Mouse (Mus musculus): ENCODE results near the gene Pex5l. TPM values are rescaled to one million over a fixed set of nuclear protein-coding genes. Genes with fewer than 3 reads are reported as not detected.

Gene Pex5l
- polyA plus RNA-seq, 1 experiment from 2014 or later = 1.3 TPM

GRCm38 (mm10) chr3:33089470-33089869, 53.6 kb downstream of the Pex5l start:
- Histone ChIP-seq H3K9me3 (no peaks in the 10 kb centered on the region), H3K4me3 (no peak overlapping the region), H3K27me3 (no peaks in the 10 kb centered on the region; the same call in 1 of the 2 replicates), H3K36me3 (no peaks in the 10 kb centered on the region), H3K4me2 (replicated peaks) (peak overlapping the region; percentile 40; the same call in 1 of the 2 replicates), H3K27ac (replicated peaks) (no peak overlapping the region), H3K4me1 (peaks cover 15% of the 10 kb centered on the region), H3K9ac (replicated peaks) (no peak overlapping the region)
- 47% methylated on average over 2 of the region's 2 CpGs for WGBS
- ATAC-seq (ENCODE audit: low FRiP score, low read depth) = no peak

- H3K4me1 ChIP-seq = peaks cover 11% of the 10 kb centered on the region
- no peaks in the 10 kb centered on the region for H3K9me3 ChIP-seq
- no peaks in the 10 kb centered on the region; the same call in 1 of the 2 replicates for H3K27me3 ChIP-seq
- no peak overlapping the region for H3K4me3 ChIP-seq
- WGBS = 84% methylated on average over 4 of the region's 4 CpGs
- no peak overlapping the region for H3K9ac ChIP-seq (replicated peaks)
- no peak overlapping the region for H3K27ac ChIP-seq (replicated peaks)
- no peak for ATAC-seq (ENCODE audit: low FRiP score, low read depth)
- no peaks in the 10 kb centered on the region for H3K36me3 ChIP-seq
- H3K4me2 ChIP-seq (replicated peaks) = no peak overlapping the region
These were observed 54.8 kb downstream of the Pex5l start for GRCm38 (mm10) chr3:33088276-33088675.

DNA sequence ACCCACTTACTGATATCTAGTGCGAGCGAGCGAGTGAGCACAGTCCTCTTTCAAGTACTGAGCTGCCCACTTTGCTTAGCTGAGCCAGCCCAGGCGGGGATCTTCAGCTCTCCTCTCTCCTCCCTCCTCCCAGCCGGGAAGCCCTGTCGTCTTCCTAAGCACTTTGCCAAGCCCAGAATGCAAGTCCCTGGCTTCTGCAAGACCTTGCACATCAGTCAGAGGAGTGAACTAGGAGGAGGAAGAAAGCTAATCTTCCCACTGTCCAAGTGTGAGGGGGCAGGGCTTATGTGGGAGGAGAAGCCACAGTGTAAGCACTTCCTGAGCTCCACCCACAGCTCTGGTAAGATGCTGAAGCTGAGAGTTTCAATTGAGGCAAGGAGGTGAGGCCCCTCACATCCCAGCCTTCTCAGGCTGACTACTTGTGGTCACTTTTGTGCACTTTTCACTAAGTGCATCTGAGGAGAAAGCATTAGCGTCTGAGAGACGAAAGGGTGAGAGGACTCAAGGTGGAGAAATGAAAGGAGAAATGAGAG, 60.2 kb downstream of the Pex5l start:
- Histone ChIP-seq H3K9ac (replicated peaks) (no peak overlapping the region), H3K9me3 (no peaks in the 10 kb centered on the region), H3K4me2 (replicated peaks) (no peak overlapping the region; the same call in 1 of the 2 replicates), H3K27me3 (no peaks in the 10 kb centered on the region), H3K4me3 (no peak overlapping the region), H3K27ac (replicated peaks) (no peak overlapping the region), H3K36me3 (no peaks in the 10 kb centered on the region), H3K4me1 (peaks cover 6% of the 10 kb centered on the region)
- WGBS = 24% methylated on average over 8 of the region's 8 CpGs
- ATAC-seq (ENCODE audit: low FRiP score, low read depth) = no peak

DNA sequence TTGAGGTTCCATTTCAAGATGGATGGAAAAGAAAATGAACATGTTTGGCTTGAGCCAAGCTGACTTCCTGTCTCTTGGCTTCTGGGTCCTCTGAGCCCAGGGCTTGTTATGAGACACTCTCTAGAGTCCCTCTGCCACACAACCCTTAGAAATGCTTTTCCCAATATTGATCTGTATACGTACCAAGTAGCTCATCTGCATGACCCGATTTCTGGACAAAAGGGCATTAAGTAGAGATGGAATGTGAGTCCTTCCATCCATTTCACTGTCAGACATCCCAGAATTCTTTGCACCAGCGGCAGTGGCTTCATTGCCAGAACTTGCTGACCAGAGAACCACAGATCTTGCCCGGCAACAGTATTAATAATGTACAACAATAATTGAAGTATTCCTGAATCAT, 61.3 kb downstream of the Pex5l start:
- H3K9me3 ChIP-seq = no peaks in the 10 kb centered on the region
- ATAC-seq (ENCODE audit: low FRiP score, low read depth) = no peak
- peaks cover 6% of the 10 kb centered on the region for H3K4me1 ChIP-seq
- no peak overlapping the region for H3K4me3 ChIP-seq
- H3K27ac ChIP-seq (replicated peaks) = no peak overlapping the region
- no peaks in the 10 kb centered on the region for H3K27me3 ChIP-seq
- no peak overlapping the region for H3K9ac ChIP-seq (replicated peaks)
- no peaks in the 10 kb centered on the region for H3K36me3 ChIP-seq
- WGBS = 79% methylated on average over 4 of the region's 4 CpGs
- no peak overlapping the region for H3K4me2 ChIP-seq (replicated peaks)

GRCm38 (mm10) chr3:33079658-33080057, 63.4 kb downstream of the Pex5l start:
- H3K9me3 ChIP-seq = no peaks in the 10 kb centered on the region
- no peak overlapping the region for H3K4me3 ChIP-seq
- no peak overlapping the region for H3K27ac ChIP-seq (replicated peaks)
- WGBS = 95% methylated on average over 1 of the region's 1 CpGs
- H3K36me3 ChIP-seq = no peaks in the 10 kb centered on the region
- H3K9ac ChIP-seq (replicated peaks) = no peak overlapping the region
- no peak for ATAC-seq (ENCODE audit: low FRiP score, low read depth)
- H3K4me1 ChIP-seq = peaks cover 6% of the 10 kb centered on the region
- no peaks in the 10 kb centered on the region for H3K27me3 ChIP-seq
- no peak overlapping the region for H3K4me2 ChIP-seq (replicated peaks)

DNA sequence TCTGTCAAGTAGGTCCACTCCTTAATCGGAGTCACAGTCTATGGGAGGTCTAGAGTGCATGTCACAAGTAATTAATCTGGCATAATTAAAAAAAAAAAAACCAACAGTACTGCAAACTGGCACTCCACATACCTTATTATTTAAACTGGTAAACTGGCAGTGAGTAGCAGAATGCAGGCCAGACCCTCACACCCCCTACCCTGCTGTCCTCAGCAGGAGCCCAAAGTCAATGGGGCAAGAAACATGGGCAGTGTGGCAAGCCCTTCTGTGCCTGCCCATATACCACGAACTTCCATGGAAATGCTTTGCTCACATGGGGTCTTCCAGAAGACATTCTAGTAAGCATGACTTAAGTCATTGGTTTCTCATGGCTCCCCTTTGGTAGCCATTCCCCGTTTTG, 63.9 kb downstream of the Pex5l start:
- no peak overlapping the region for H3K9ac ChIP-seq (replicated peaks)
- ATAC-seq (ENCODE audit: low FRiP score, low read depth) = no peak
- no peaks in the 10 kb centered on the region for H3K36me3 ChIP-seq
- no peak overlapping the region for H3K4me2 ChIP-seq (replicated peaks)
- H3K27me3 ChIP-seq = no peaks in the 10 kb centered on the region
- H3K4me1 ChIP-seq = peaks cover 6% of the 10 kb centered on the region
- no peaks in the 10 kb centered on the region for H3K9me3 ChIP-seq
- no peak overlapping the region for H3K27ac ChIP-seq (replicated peaks)
- no peak overlapping the region for H3K4me3 ChIP-seq
- WGBS = 80% methylated on average over 3 of the region's 3 CpGs

- H3K36me3 ChIP-seq = no peaks in the 10 kb centered on the region
- H3K4me2 ChIP-seq (replicated peaks) = no peak overlapping the region
- H3K27me3 ChIP-seq = no peaks in the 10 kb centered on the region
- H3K4me1 ChIP-seq = no peaks in the 10 kb centered on the region
- no peak overlapping the region for H3K9ac ChIP-seq (replicated peaks)
- H3K9me3 ChIP-seq = no peaks in the 10 kb centered on the region
- 59% methylated on average over 2 of the region's 2 CpGs for WGBS
- no peak overlapping the region for H3K4me3 ChIP-seq
- no peak overlapping the region for H3K27ac ChIP-seq (replicated peaks)
- ATAC-seq (ENCODE audit: low FRiP score, low read depth) = no peak
These were observed 67.4 kb downstream of the Pex5l start for GRCm38 (mm10) chr3:33075696-33076095.

DNA sequence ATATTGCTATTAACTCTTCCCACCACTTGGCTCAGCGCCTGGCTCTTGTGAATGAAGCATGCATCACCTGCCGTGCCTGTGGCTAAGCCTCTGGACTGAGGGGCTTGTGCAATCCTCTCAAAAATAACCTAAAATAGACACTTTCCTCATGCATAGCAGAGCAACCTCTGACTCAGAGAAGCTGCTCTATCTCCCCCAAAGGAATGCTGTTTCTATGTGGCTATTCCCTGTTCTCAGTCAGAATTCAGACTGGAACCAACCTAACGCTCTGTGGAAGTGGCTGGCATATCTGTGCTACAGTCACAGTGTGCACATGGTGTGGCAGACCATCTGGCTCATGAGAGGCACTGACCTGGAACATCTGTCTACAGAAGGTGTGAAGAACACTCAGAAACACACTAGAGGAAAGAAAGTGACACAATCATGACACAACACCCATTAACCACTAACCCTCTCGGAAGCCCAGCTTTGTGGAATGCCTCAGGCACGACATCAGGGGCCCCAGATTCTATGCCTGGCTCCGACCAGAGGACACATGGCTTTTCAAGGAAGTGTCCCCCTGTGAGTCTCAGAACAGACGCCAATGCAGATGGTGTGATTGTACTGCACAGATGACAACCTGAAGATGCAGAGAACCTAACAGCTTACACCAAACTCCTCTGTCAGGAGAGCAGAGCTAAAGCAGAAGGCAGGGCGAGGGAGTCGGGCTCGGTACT, 68.6 kb downstream of the Pex5l start:
- no peaks in the 10 kb centered on the region for H3K27me3 ChIP-seq
- ATAC-seq (ENCODE audit: low FRiP score, low read depth) = no peak
- 76% methylated on average over 10 of the region's 10 CpGs for WGBS
- H3K36me3 ChIP-seq = no peaks in the 10 kb centered on the region
- no peak overlapping the region for H3K27ac ChIP-seq (replicated peaks)
- no peak overlapping the region for H3K4me2 ChIP-seq (replicated peaks)
- H3K4me3 ChIP-seq = no peak overlapping the region
- no peaks in the 10 kb centered on the region for H3K4me1 ChIP-seq
- H3K9me3 ChIP-seq = no peaks in the 10 kb centered on the region
- H3K9ac ChIP-seq (replicated peaks) = no peak overlapping the region

DNA sequence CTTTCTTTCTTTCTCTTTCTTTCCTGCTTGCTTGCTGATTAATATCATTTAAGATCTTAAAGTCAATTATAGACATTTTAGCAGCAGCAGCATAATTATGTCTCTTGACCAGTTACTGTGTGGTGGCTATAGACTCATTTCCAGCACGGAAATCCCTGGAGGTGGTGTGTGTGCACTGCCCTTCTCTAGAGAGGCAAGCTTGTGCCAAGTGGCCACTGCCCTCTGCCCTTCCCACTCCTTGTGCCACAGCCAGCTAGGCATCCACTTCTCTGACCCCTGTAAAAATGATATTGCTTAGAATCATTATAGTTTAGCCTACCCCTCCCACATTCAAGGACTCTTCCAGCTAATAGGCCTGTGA, 69.2 kb downstream of the Pex5l start:
- Histone ChIP-seq H3K9me3 (no peaks in the 10 kb centered on the region), H3K27ac (replicated peaks) (no peak overlapping the region), H3K27me3 (no peaks in the 10 kb centered on the region), H3K4me3 (no peak overlapping the region), H3K9ac (replicated peaks) (no peak overlapping the region), H3K4me2 (replicated peaks) (no peak overlapping the region), H3K36me3 (no peaks in the 10 kb centered on the region), H3K4me1 (no peaks in the 10 kb centered on the region)
- ATAC-seq (ENCODE audit: low FRiP score, low read depth) = peak; percentile 27; the same call in 1 of the 2 replicates
- WGBS = 71% methylated on average over 1 of the region's 1 CpGs

GRCm38 (mm10) chr3:33070771-33071170, 72.3 kb downstream of the Pex5l start:
- H3K9ac ChIP-seq (replicated peaks) = no peak overlapping the region
- no peak for ATAC-seq (ENCODE audit: low FRiP score, low read depth)
- H3K27ac ChIP-seq (replicated peaks) = no peak overlapping the region
- no peak overlapping the region for H3K4me3 ChIP-seq
- 86% methylated on average over 6 of the region's 6 CpGs for WGBS
- no peak overlapping the region for H3K4me2 ChIP-seq (replicated peaks)
- H3K4me1 ChIP-seq = no peaks in the 10 kb centered on the region; the same call in 1 of the 2 replicates
- H3K36me3 ChIP-seq = no peaks in the 10 kb centered on the region
- H3K27me3 ChIP-seq = no peaks in the 10 kb centered on the region
- no peaks in the 10 kb centered on the region for H3K9me3 ChIP-seq

DNA sequence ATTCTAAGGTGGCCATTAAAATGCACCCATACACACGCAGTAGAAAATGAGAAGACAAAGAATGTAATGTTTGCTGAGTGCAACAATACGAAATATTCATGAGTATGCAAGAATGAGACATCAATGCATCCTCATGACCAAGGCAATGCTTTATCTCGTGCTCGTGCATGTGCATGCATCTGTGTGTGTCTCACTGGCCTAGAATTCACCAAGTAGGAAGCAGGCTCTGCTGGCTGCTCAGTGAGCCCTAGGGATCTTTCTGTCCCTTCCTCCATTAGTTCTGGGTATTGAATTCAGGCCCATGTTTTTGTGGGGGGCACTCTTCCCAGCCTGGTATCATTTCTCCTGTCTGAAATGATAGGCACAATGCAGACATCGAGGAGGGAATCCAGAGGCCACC, 74.9 kb downstream of the Pex5l start:
- H3K4me1 ChIP-seq = peaks cover 12% of the 10 kb centered on the region
- no peaks in the 10 kb centered on the region for H3K9me3 ChIP-seq
- H3K4me2 ChIP-seq (replicated peaks) = no peak overlapping the region
- no peak overlapping the region for H3K4me3 ChIP-seq
- no peak for ATAC-seq (ENCODE audit: low FRiP score, low read depth)
- no peak overlapping the region for H3K27ac ChIP-seq (replicated peaks)
- 75% methylated on average over 5 of the region's 5 CpGs for WGBS
- H3K36me3 ChIP-seq = no peaks in the 10 kb centered on the region
- H3K27me3 ChIP-seq = no peaks in the 10 kb centered on the region
- H3K9ac ChIP-seq (replicated peaks) = no peak overlapping the region

DNA sequence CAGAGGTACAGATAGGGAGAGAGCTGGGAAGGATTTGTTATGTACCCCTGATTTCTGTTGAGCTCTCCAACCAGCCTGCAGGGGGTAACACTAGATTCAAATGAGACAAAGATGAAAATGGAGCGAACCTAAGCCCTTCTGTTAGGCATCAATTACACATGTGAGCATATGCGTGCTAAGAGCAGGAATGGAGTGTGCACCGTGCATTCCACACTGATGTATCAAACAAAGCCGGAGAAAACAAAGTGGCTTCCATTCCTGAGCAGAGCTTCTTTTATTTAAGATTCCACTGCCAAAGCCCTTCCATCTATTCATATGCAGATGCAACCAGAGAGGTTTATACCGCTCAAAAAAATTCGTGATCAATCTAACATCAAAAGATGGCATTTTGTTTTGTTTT, 79.5 kb downstream of the Pex5l start:
- no peak overlapping the region; the same call in 1 of the 2 replicates for H3K27ac ChIP-seq (replicated peaks)
- no peaks in the 10 kb centered on the region for H3K36me3 ChIP-seq
- 0 out of 2 replicates have a peak, but pooled peaks cover 5% of the 10 kb centered on the region for H3K27me3 ChIP-seq
- ATAC-seq (ENCODE audit: low FRiP score, low read depth) = peak; percentile 51; the same call in 1 of the 2 replicates
- H3K9me3 ChIP-seq = no peaks in the 10 kb centered on the region
- H3K4me3 ChIP-seq = no peak overlapping the region
- H3K4me2 ChIP-seq (replicated peaks) = no peak overlapping the region; the same call in 1 of the 2 replicates
- no peak overlapping the region for H3K9ac ChIP-seq (replicated peaks)
- peaks cover 24% of the 10 kb centered on the region for H3K4me1 ChIP-seq
- WGBS = 15% methylated on average over 6 of the region's 6 CpGs
